Mouse (Mus musculus): ENCODE results near the gene Bpifa5. TPM values are rescaled to one million over a fixed set of nuclear protein-coding genes. Genes with fewer than 3 reads are reported as not detected.
"Not testable (repeated sequence)": the region's sequence is repeated elsewhere in the genome, so short reads cannot be mapped to it uniquely, and the experiment has no call there.

Gene Bpifa5
- polyA plus RNA-seq (2016; fragmentation: Nextera tagmentation; extraction: Ambion mirVana): not detected in 2 replicates

GRCm38 (mm10) chr2:154162307-154162706, at the start of gene Bpifa5:
Bpifa5 (plus strand) TSS chr2:154162607.
- Histone ChIP-seq H3K9me3 (peaks cover 6% of the 10 kb centered on the region; the same call in 1 of the 2 replicates), H3K36me3 (no peaks in the 10 kb centered on the region), H3K27me3 (ENCODE audit: insufficient read depth, poor library complexity, severe bottlenecking) (no peaks in the 10 kb centered on the region), H3K4me1 (no peaks in the 10 kb centered on the region), H3K27ac (no peak within 1 kb of the TSS), H3K4me3 (no peak within 1 kb of the TSS)
- DNase-seq (ENCODE audit: low spot score): no peak
- 70% methylated on average over 8 of the region's 8 CpGs for WGBS

- Histone ChIP-seq H3K4me1 (no peaks in the 10 kb centered on the region), H3K9me3 (no peaks in the 10 kb centered on the region), H3K4me3 (no peak overlapping the region), H3K27me3 (ENCODE audit: insufficient read depth, poor library complexity, severe bottlenecking) (no peaks in the 10 kb centered on the region), H3K36me3 (no peaks in the 10 kb centered on the region), H3K27ac (no peak overlapping the region)
- 85% methylated on average over 3 of the region's 3 CpGs for WGBS
- no peak for DNase-seq (ENCODE audit: low spot score)
These were observed 45.0 kb upstream of the Bpifa5 start for GRCm38 (mm10) chr2:154117381-154117780.

- no peaks in the 10 kb centered on the region for H3K36me3 ChIP-seq
- WGBS: 64% methylated on average over 2 of the region's 2 CpGs
- no peaks in the 10 kb centered on the region for H3K27me3 ChIP-seq (ENCODE audit: insufficient read depth, poor library complexity, severe bottlenecking)
- no peak within 1 kb of the TSS for H3K27ac ChIP-seq
- H3K4me1 ChIP-seq: no peaks in the 10 kb centered on the region
- no peak within 1 kb of the TSS for H3K4me3 ChIP-seq
- H3K9me3 ChIP-seq: no peaks in the 10 kb centered on the region
- DNase-seq (ENCODE audit: low spot score): no peak
These were observed 32.3 kb upstream of the Bpifa5 start, which contains the start of gene Bpifa3 for GRCm38 (mm10) chr2:154130120-154130519. Bpifa3 (plus strand) TSS chr2:154130336.

- DNase-seq (ENCODE audit: low spot score): no peak
- H3K27me3 ChIP-seq (ENCODE audit: insufficient read depth, poor library complexity, severe bottlenecking): no peaks in the 10 kb centered on the region
- no peaks in the 10 kb centered on the region for H3K36me3 ChIP-seq
- no peak within 1 kb of the TSS for H3K27ac ChIP-seq
- 70% methylated on average over 4 of the region's 4 CpGs for WGBS
- no peaks in the 10 kb centered on the region for H3K4me1 ChIP-seq
- H3K9me3 ChIP-seq: no peaks in the 10 kb centered on the region
- H3K4me3 ChIP-seq: no peak within 1 kb of the TSS
These were observed 19.8 kb upstream of the Bpifa5 start, which contains the start of gene Bpifa1 for GRCm38 (mm10) chr2:154142580-154142979. Bpifa1 (plus strand) TSS chr2:154142880.

GRCm38 (mm10) chr2:154143735-154144134, 18.7 kb upstream of the Bpifa5 start:
- Histone ChIP-seq H3K4me3 (no peak overlapping the region), H3K9me3 (no peaks in the 10 kb centered on the region), H3K4me1 (no peaks in the 10 kb centered on the region), H3K36me3 (no peaks in the 10 kb centered on the region), H3K27ac (no peak overlapping the region), H3K27me3 (ENCODE audit: insufficient read depth, poor library complexity, severe bottlenecking) (no peaks in the 10 kb centered on the region)
- 73% methylated on average over 3 of the region's 3 CpGs for WGBS
- peak; percentile 54 for DNase-seq (ENCODE audit: low spot score)

GRCm38 (mm10) chr2:154147496-154147895, 14.9 kb upstream of the Bpifa5 start:
- DNase-seq (ENCODE audit: low spot score): peak; percentile 57
- 72% methylated on average over 4 of the region's 4 CpGs for WGBS
- Histone ChIP-seq H3K9me3 (no peaks in the 10 kb centered on the region), H3K4me1 (no peaks in the 10 kb centered on the region), H3K27me3 (ENCODE audit: insufficient read depth, poor library complexity, severe bottlenecking) (no peaks in the 10 kb centered on the region), H3K4me3 (no peak overlapping the region), H3K27ac (no peak overlapping the region), H3K36me3 (no peaks in the 10 kb centered on the region)

GRCm38 (mm10) chr2:154158433-154158832, 4.0 kb upstream of the Bpifa5 start:
- Histone ChIP-seq H3K9me3 (peaks cover 6% of the 10 kb centered on the region; the same call in 1 of the 2 replicates), H3K27ac (no peak overlapping the region), H3K27me3 (ENCODE audit: insufficient read depth, poor library complexity, severe bottlenecking) (no peaks in the 10 kb centered on the region), H3K4me1 (no peaks in the 10 kb centered on the region), H3K36me3 (no peaks in the 10 kb centered on the region), H3K4me3 (no peak overlapping the region)
- DNase-seq (ENCODE audit: low spot score): no peak
- 30% methylated on average over 3 of the region's 3 CpGs for WGBS

- Histone ChIP-seq H3K4me1 (no peaks in the 10 kb centered on the region), H3K4me3 (no peak overlapping the region), H3K27ac (no peak overlapping the region), H3K27me3 (ENCODE audit: insufficient read depth, poor library complexity, severe bottlenecking) (no peaks in the 10 kb centered on the region), H3K36me3 (no peaks in the 10 kb centered on the region), H3K9me3 (peaks cover 6% of the 10 kb centered on the region; the same call in 1 of the 2 replicates)
- no peak for DNase-seq (ENCODE audit: low spot score)
- 80% methylated on average over 5 of the region's 5 CpGs for WGBS
These were observed 899 bp downstream of the Bpifa5 start for GRCm38 (mm10) chr2:154163306-154163705.

GRCm38 (mm10) chr2:154169172-154169571, 6.8 kb downstream of the Bpifa5 start:
- Histone ChIP-seq H3K36me3 (no peaks in the 10 kb centered on the region), H3K4me1 (no peaks in the 10 kb centered on the region), H3K27ac (no peak overlapping the region), H3K4me3 (no peak overlapping the region), H3K9me3 (no peaks in the 10 kb centered on the region), H3K27me3 (ENCODE audit: insufficient read depth, poor library complexity, severe bottlenecking) (peaks cover 13% of the 10 kb centered on the region)
- DNase-seq (ENCODE audit: low spot score): no peak
- WGBS: 63% methylated on average over 3 of the region's 3 CpGs

- no peak overlapping the region for H3K4me3 ChIP-seq
- H3K27me3 ChIP-seq (ENCODE audit: insufficient read depth, poor library complexity, severe bottlenecking): peaks cover 13% of the 10 kb centered on the region
- no peak for DNase-seq (ENCODE audit: low spot score)
- 70% methylated on average over 6 of the region's 6 CpGs for WGBS
- H3K4me1 ChIP-seq: no peaks in the 10 kb centered on the region
- H3K9me3 ChIP-seq: no peaks in the 10 kb centered on the region
- no peak overlapping the region for H3K27ac ChIP-seq
- H3K36me3 ChIP-seq: no peaks in the 10 kb centered on the region
These were observed 9.2 kb downstream of the Bpifa5 start for GRCm38 (mm10) chr2:154171621-154172020.

GRCm38 (mm10) chr2:154173313-154173712, 10.9 kb downstream of the Bpifa5 start:
- no peak for DNase-seq (ENCODE audit: low spot score)
- 44% methylated on average over 1 of the region's 1 CpGs for whole genome bisulfite sequencing

GRCm38 (mm10) chr2:154181900-154182299, 19.5 kb downstream of the Bpifa5 start:
- not testable (repeated sequence) for H3K4me1 ChIP-seq; H3K27me3 ChIP-seq (ENCODE audit: insufficient read depth, poor library complexity, severe bottlenecking); DNase-seq (ENCODE audit: low spot score); H3K27ac ChIP-seq; H3K9me3 ChIP-seq; H3K4me3 ChIP-seq; H3K36me3 ChIP-seq
- WGBS: 82% methylated on average over 7 of the region's 7 CpGs

More at GRCm38 (mm10) chr2:154173313-154173712, 10.9 kb downstream of the Bpifa5 start:
- H3K9me3 ChIP-seq: no peaks in the 10 kb centered on the region
- no peak overlapping the region for H3K4me3 ChIP-seq
- no peaks in the 10 kb centered on the region for H3K36me3 ChIP-seq
- H3K27me3 ChIP-seq (ENCODE audit: insufficient read depth, poor library complexity, severe bottlenecking): peaks cover 13% of the 10 kb centered on the region
- H3K4me1 ChIP-seq: no peaks in the 10 kb centered on the region
- no peak overlapping the region for H3K27ac ChIP-seq

- H3K27ac ChIP-seq; H3K36me3 ChIP-seq; H3K4me3 ChIP-seq; DNase-seq (ENCODE audit: low spot score); H3K9me3 ChIP-seq; H3K4me1 ChIP-seq; H3K27me3 ChIP-seq (ENCODE audit: insufficient read depth, poor library complexity, severe bottlenecking): not testable (repeated sequence)
- WGBS: 75% methylated on average over 4 of the region's 4 CpGs
These were observed 20.7 kb downstream of the Bpifa5 start for GRCm38 (mm10) chr2:154183061-154183460.

GRCm38 (mm10) chr2:154185319-154185718, 22.9 kb downstream of the Bpifa5 start:
- no peaks in the 10 kb centered on the region for H3K27me3 ChIP-seq (ENCODE audit: insufficient read depth, poor library complexity, severe bottlenecking)
- WGBS: 89% methylated on average over 6 of the region's 6 CpGs
- H3K4me1 ChIP-seq: no peaks in the 10 kb centered on the region
- H3K27ac ChIP-seq: no peak overlapping the region
- H3K36me3 ChIP-seq: no peaks in the 10 kb centered on the region
- no peak for DNase-seq (ENCODE audit: low spot score)
- H3K9me3 ChIP-seq: no peaks in the 10 kb centered on the region
- no peak overlapping the region for H3K4me3 ChIP-seq

Data from heart, embryonic 10.5 days (tissue).